8 mouse cellular contexts compared by ENCODE assay signal in genomic region chr14:61037321-61038081, GRCm38 (mm10). TPM values are rescaled to one million over a fixed set of nuclear protein-coding genes. Genes with fewer than 3 reads are reported as not detected.
DNase-seq lines count a peak whose midpoint lies in the region; ATAC-seq and TF ChIP-seq lines count a peak whose summit lies in the region.

No protein-coding gene starts in this region.

- H3K9me3 ChIP-seq in ES-E14 (ENCODE audit: control insufficient read depth, insufficient read depth, low read depth, low read length): no peaks in the 10 kb centered on the region
- H3K9me3 ChIP-seq in hindbrain, embryonic 13.5 days: no peaks in the 10 kb centered on the region

- 0 out of 2 replicates have a peak, but pooled peaks cover 3% of the 10 kb centered on the region for H3K27me3 ChIP-seq in hindbrain, embryonic 13.5 days

- no peak; the same call in none of the 2 replicates for TF ChIP-seq CTCF in left cerebral cortex, adult 2 months (IDR thresholded peaks at IDR 0.05)

- peaks cover 0 to 6% of the 10 kb centered on the region in 2 experiments; a peak in 1 of 4 replicates for H3K4me1 ChIP-seq in ES-E14 (ENCODE audit: control insufficient read depth in 2 of 2, insufficient read depth in 2 of 2, low read length in 2 of 2, poor library complexity in 1 of 2)
- peaks cover 16% of the 10 kb centered on the region for H3K4me1 ChIP-seq in hindbrain, embryonic 13.5 days (replicated peaks)

- H3K36me3 ChIP-seq in ES-E14 (ENCODE audit: control insufficient read depth, insufficient read depth, low read length, poor library complexity, severe bottlenecking): no peaks in the 10 kb centered on the region
- no peaks in the 10 kb centered on the region for H3K36me3 ChIP-seq in hindbrain, embryonic 13.5 days

- ATAC-seq in hindbrain, embryonic 13.5 days (ENCODE audit: low FRiP score): peak; percentile 95
- no peak for ATAC-seq in activated CD4-positive, CD25-positive, alpha-beta regulatory T cell, adult 4 months

- in situ Hi-C loops in ES-E14 (cut with MboI; ENCODE audit: low sequenced_read_pairs in 2 of 2, unreplicated experiment in 2 of 2): no loop called here

- H3K4me3 ChIP-seq in ES-E14 (ENCODE audit: insufficient read depth in 1 of 2, low read depth in 1 of 2, low read length in 2 of 2, poor library complexity in 1 of 2, severe bottlenecking in 1 of 2): peak overlapping the region; percentile 75 to 82
- peak overlapping the region; percentile 65 for H3K4me3 ChIP-seq in hindbrain, embryonic 13.5 days
- H3K4me3 ChIP-seq in left cerebral cortex, adult 2 months: peak overlapping the region; percentile 76

- H3K9ac ChIP-seq in ES-E14 (ENCODE audit: insufficient read depth, low read depth, low read length, poor library complexity, severe bottlenecking): peak overlapping the region; percentile 66
- H3K9ac ChIP-seq in hindbrain, embryonic 13.5 days: peak overlapping the region; percentile 78

- intact Hi-C loops in left cerebral cortex, adult 2 months (cut with DNase I): loop anchor here (1.0 to 5.0 kb wide), 2 partner anchors 25 to 45 kb away; no protein-coding TSS in a partner anchor

- WGBS in hindbrain, embryonic 13.5 days: under 1% methylated on average over 40 of the region's 40 CpGs

- no peak overlapping the region for H3K27ac ChIP-seq in ES-E14 (ENCODE audit: insufficient read depth, low read depth, low read length, poor library complexity, severe bottlenecking)
- H3K27ac ChIP-seq in hindbrain, embryonic 13.5 days: peak overlapping the region; percentile 55; the same call in 1 of the 2 replicates
- H3K27ac ChIP-seq in left cerebral cortex, adult 2 months: peak overlapping the region; percentile 95

- peak; percentile 66 for DNase-seq in ES-E14 (ENCODE audit: low read depth, low spot score)
- DNase-seq in brain, adult 2 months (ENCODE audit: low read depth, low spot score): peak; percentile 73
- DNase-seq in frontal cortex, postnatal 25 days (ENCODE audit: low spot score in 2 of 2): peak; percentile 47 to 60
- DNase-seq in left cerebral cortex, adult 2 months (ENCODE audit: extremely low spot score in 1 of 2, low spot score in 2 of 2): peak; percentile 72 to 77
- DNase-seq in lung, postnatal 4 days: peak; percentile 68 to 73
- DNase-seq in right cerebral cortex, postnatal 25 days: peak; percentile 77

- H3K4me2 ChIP-seq in hindbrain, embryonic 13.5 days: peak overlapping the region; percentile 98

TF ChIP-seq in ES-E14, 5 proteins besides CTCF, POLR2A, EP300 and RAD21:
- no peak for TF ChIP-seq HCFC1 (IDR thresholded peaks at IDR 0.05; ENCODE audit: borderline replicate concordance, insufficient read depth, low read length)
- no peak for TF ChIP-seq MAFK (IDR thresholded peaks at IDR 0.05; ENCODE audit: insufficient read depth, low read depth, low read length)
- TF ChIP-seq ZC3H11A (IDR thresholded peaks at IDR 0.05; ENCODE audit: borderline replicate concordance, low read depth, low read length): no peak
- no peak for TF ChIP-seq ZNF384 (IDR thresholded peaks at IDR 0.05; ENCODE audit: low read depth, low read length)
- no peak for TF ChIP-seq CHD2 (IDR thresholded peaks at IDR 0.05; ENCODE audit: low read depth, low read length)

RNA-seq across cellular contexts. Expression of gene Tnfrsf19, which starts 8.8 kb away (rescaled TPM):
- 13.2 and 28.2 TPM in 2 replicates for total RNA-seq in ES-E14 (2012; rRNA removed)
- 31.5 and 35.1 TPM in 2 replicates for polyA plus RNA-seq in hindbrain, embryonic 13.5 days (2015; fragmentation: Nextera tagmentation; extraction: Ambion mirVana)
- total RNA-seq in left cerebral cortex, adult 2 months (2021): 10 to 100 TPM; 49.5 to 51.9 TPM
- not detected for polyA plus RNA-seq in activated CD4-positive, CD25-positive, alpha-beta regulatory T cell, adult 4 months (2017; shearing (Covaris generic))
